Mouse (Mus musculus) c-Kit-positive CD71-positive TER-119-negative erythroid progenitor cells, embryonic 14.5 days (primary cell): Measurements from ENCODE around the gene Phactr1.

Source experiments
- DNase-seq: peaks from one replicate; pipeline ENCODE4 v3.0.0-alpha.2; 2013; ENCODE audit warnings: low read depth

The Phactr1 gene

GRCm38 (mm10) chr13:43183248-43184055 is 503.0 kb downstream of the Phactr1 start:
- no peak for DNase-seq

GRCm38 (mm10) chr13:43187736-43188135 is 507.3 kb downstream of the Phactr1 start:
- DNase-seq = no peak
